Mouse (Mus musculus) G1E-ER4 (cell line): ENCODE data around the gene Hist3h2a. TPM values are rescaled to one million over a fixed set of nuclear protein-coding genes. Genes with fewer than 3 reads are reported as not detected.

ENCODE experiments used
- GATA1 ChIP-seq: IDR thresholded peaks from one replicate; pipeline ENCODE4 v1.8.0; 2012; ENCODE audit warnings: low read length, inconsistent platforms
- polyA plus RNA-seq: library from polyadenylated mRNA; stranded (reverse); fragments of >175 nt; gene quantifications from 2 replicates; pipeline ENCODE4 v1.2.3, GENCODE M21; 2012

The Hist3h2a gene
- polyA plus RNA-seq, 1 experiment, result 4.0 TPM

- TF ChIP-seq GATA1, result no peak
These were observed 16.6 kb upstream of the Hist3h2a start for GRCm38 (mm10) chr11:58937909-58938308.

GRCm38 (mm10) chr11:58938322-58939087, 16.0 kb upstream of the Hist3h2a start, which contains the start of gene Rnf187:
TSS of gene Rnf187 (minus strand) at chr11:58938916.
- no peak for TF ChIP-seq GATA1

GRCm38 (mm10) chr11:58939088-58939439, 15.4 kb upstream of the Hist3h2a start:
- no peak for TF ChIP-seq GATA1

DNA sequence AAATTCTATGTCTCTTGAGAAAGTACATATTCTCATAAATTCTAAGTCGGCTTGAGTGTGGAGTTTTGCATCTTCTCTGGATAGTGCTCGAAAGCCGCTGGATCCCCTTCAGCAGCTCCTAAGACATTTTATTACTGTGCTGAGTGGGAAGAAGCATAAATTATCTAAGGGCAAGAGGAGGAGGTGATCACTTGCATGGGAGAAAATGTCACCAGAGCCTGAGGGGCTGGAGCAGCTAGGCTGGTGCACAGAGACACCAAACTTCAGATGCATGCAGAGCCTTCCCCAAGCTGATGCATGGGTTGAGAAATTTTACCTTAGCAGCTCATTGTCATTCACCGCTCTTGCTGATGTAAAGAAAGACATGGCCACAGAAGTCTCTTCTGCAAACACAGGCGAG, 10.3 kb upstream of the Hist3h2a start:
- no peak for TF ChIP-seq GATA1

DNA sequence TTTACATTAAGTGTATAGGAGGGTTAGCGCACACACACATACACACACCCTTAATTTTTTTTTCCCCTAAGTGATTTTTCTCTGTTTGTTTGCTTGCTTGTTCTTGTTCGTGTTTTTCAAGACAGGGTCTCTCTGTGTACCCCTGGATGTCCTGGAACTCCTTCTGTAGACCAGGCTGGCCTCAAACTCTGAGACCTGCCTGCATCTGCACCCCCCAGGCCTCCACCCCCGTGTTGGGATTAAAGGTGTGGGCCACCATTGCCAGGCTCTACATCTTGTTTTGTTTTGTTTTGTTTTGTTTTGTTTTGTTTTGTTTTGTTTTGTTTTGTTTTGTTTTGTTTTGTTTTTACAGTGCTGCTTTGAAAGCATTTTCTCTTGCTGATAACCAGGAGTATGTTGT, 7.2 kb upstream of the Hist3h2a start:
- TF ChIP-seq GATA1, result no peak

DNA sequence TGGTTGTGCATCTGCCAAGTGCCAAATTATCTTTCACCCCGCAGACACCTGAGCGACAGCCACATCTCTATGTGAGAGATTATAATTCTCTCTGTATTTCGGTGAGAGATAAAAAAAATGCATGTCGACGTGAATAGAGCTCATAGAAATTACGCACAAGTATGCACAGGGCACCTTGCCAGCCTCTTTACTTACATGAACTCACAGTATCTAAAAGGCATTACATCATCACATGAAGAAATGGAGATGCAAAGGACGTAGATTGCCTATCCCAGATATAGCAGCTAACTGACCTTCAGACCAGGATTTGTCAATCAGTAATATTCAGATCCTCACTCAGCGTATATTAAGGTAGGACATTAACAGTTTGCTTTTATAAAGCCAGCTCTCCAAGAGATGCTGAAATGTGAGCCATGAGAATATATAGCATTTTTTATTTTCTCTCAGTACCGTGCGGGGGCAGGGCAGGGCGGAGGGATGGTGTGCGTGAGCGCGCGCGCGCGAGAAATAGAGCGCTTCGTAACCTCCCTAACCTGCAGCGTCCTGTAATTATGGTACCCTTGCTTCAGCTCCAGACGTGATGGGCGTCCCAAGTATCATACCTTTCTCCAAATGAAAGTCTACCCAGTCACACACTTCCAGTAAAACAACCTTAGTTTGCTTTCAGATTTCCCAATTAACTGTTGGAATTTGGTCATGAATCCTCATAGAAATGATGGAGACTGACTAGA, 6.5 kb upstream of the Hist3h2a start:
- TF ChIP-seq GATA1, result no peak

GRCm38 (mm10) chr11:58948542-58949479, 5.7 kb upstream of the Hist3h2a start, which contains the start of gene Hist3h2ba:
TSS of gene Hist3h2ba (plus strand) at chr11:58948920.
- no peak for TF ChIP-seq GATA1

DNA sequence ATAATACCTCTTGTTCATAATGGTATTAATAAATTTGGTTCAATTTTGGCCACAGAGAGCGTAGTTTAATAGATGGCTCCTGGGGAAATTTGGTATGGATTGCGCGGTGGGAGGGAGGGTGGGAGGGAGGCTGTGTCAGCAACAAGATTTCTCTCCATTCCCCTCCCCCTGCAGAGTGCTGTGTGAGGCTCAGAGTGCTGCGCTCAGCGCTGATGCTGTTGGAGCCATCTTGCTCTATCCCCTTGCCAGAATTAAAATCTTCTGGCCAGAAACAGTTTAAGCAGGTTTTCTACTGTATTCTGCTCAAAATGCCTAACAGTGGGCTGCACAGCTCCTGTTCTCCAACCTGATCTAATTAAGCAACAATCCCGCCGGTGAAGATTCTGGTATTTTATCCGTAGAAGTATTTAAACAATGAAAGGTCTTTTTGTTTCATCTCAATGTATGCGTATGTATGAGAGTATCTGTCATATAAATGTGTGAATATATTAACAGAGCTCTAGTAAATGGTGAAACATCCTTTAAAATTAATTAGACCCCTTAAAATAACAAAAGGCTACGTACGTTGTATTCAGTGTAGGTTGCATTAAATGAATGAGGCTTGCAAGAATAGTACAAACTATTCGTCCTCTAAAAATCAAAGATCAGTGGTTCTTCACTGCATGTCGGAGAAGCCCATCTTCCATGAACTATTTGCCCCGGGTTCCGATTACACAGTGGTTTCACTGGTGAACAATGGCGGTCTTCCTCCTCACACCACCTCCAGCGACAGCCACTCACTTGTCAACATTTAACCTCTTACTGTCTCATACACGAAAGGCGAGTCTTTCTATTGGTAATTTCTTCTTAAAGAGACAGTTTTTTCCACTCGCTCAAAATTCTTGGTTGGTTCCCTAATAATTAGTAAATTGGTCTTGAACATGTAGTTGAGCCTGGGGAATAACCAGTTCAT, 4.7 kb upstream of the Hist3h2a start:
- TF ChIP-seq GATA1, result no peak

GRCm38 (mm10) chr11:58951210-58951609, 3.3 kb upstream of the Hist3h2a start:
- no peak for TF ChIP-seq GATA1

DNA sequence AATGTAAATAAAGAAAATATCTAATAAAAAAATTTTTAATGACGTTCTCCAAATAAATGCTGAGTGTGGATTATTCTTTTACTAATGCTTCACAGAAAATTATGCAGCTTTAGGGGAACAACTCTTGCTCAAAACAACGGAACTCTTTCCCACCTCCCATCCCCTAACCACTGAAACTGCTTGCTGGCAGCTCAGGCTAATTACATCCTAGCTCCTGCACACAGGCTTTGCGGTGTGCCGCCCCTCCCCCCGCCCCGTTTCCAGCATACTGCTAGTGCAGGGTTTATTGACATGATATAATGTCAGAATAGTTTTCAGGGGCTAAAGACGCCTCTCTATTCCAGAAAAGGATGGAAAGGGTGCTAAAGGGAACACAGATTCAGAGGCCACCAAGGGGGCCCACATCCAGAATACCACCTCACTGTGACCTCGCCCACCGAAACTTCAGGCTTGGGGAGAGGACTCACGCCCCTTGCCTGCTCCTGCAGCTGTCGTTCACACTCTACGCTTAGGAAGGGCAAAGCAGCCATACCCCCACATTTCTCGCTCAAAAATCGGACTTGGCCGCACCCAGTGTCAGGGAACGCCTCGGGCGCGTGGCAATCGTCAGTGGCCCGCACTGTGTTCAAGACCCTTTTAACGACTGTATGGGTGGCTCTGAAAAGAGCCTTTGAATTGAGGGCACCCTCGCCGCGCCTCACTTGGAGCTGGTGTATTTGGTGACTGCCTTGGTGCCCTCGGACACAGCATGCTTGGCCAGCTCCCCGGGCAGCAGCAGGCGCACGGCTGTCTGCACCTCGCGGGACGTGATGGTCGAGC, 925 bp upstream of the Hist3h2a start:
- TF ChIP-seq GATA1, result no peak

DNA sequence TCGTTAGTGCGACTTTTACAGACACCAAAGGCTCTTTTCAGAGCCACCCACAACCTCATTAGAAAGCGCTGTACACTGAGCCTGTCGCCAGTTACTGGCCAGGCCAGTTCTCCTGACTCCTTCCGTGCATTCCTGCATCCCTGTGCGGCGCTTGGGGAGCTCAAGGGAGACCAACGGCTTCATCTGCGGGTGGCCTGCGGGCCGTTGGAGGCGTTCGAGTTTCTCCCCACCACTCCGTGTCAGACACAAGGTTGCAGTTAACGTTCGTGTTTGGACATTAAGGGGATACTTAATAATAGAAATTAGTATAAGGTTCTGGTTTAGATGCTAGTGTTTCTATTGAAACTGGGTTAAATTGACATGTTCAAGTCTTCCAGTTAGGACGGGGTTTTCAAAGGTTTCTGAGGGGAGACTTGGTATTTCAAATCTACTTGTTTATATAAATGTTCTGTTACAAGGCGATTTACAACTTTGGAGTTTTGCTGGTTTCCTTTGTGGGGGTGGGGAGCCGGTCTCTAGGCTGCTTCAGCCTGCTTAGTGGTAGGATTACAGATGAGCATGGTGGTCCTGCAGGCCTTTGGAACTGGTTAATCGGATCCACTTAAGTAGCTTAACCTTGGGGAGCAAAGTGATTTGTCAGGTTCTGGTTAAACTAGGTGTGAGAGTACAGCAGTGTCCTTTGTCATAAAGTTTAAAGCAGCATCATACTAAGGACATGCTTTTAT, 820 bp downstream of the Hist3h2a start:
- no peak for TF ChIP-seq GATA1

- no peak for TF ChIP-seq GATA1
These were observed 1.4 kb downstream of the Hist3h2a start for GRCm38 (mm10) chr11:58955868-58956257.
